Mouse (Mus musculus): Measurements from ENCODE around the gene Prkcsh. TPM values are rescaled to one million over a fixed set of nuclear protein-coding genes. Genes with fewer than 3 reads are reported as not detected.
A peak's percentile ranks its signal among the peaks of the same experiment; 100 is the strongest.

Prkcsh gene
- total RNA-seq, 2 experiments from 2014 or later = 24.4 to 27.9 TPM

DNA sequence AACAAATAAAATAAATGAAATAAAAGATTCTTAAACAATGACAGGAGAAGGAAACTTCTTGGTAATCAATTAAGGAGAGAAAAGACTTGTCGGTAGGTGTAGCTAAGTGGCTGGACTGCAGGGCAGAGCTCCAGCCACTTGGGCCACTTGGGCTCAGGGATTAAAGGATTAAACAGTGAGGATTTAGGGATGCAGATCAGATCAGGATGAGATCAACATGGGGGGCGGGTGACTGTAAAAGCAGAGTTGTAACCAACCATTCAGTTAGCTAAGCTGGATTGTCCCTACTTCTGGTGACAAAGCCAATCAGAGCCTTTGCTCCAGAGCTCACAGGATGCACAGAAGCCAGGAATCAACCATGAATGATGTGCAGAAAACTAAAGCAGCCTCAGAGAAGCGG, 18.7 kb upstream of the Prkcsh start:
- DNase-seq (ENCODE audit: low spot score) = no peak

GRCm38 (mm10) chr9:21987592-21988342, 14.8 kb upstream of the Prkcsh start:
- no peak for DNase-seq (ENCODE audit: low spot score)

- DNase-seq (ENCODE audit: low spot score) = no peak
Measured at GRCm38 (mm10) chr9:21988421-21989101, 14.0 kb upstream of the Prkcsh start.

GRCm38 (mm10) chr9:21989230-21990110, 13.1 kb upstream of the Prkcsh start, which contains the start of gene Rgl3:
Gene Rgl3, minus strand, starts transcription at chr9:21989446.
- peak; percentile 39 for DNase-seq (ENCODE audit: low spot score)

GRCm38 (mm10) chr9:21992227-21992626, 10.4 kb upstream of the Prkcsh start:
- no peak for DNase-seq (ENCODE audit: low spot score)

DNA sequence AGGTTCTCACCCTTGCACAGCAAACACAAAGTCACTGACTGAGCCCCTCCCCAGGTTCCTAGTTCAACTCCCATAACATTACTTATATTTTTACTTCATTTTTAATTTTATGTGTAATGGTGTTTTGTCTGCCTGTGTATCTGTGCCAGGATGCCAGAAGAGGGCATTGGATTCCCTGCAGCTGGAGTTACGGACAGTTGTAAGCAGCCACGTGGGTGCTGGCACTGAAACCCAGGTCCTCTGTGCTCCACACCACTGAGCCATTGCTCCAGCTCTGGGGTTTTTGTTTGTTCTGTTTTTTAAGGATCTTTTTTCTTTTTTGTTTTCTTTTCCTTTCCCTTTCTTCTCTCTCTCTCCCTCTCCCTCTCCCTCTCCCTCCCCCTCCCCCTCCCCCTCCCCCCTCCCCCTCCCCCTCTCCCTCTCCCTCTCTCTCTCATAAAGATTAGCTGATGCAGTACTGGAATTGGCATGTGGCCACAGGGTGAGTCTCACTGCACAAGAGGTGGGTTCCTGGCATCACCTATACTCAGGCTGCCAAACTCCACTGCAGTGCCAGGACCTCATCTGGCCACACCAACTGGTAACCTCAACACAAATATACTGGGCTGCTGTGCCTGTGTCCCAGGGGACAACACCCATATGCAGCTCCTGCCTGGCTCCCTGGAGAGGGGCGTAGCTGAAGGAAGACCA, 6.3 kb upstream of the Prkcsh start:
- DNase-seq (ENCODE audit: low spot score) = no peak

DNA sequence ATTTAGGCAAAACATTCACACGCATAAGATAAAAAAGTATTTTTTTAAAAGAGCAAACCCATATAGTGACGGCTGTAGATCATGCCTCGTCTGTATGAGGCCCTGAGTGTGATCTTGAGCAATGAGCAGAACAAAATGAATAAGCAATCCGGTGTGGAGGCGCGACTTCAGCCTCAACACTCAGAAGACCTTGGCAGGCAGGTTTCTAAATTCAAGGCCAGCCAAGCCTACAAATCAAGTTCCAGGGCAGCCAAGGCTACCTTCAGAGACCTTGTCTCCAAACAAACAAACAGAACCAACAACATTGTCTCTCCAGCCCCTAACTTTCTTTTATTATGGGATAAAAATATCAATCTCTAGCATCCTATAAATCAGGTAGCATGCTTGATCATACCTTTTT, 2.3 kb upstream of the Prkcsh start:
- no peak for DNase-seq (ENCODE audit: low spot score)

DNA sequence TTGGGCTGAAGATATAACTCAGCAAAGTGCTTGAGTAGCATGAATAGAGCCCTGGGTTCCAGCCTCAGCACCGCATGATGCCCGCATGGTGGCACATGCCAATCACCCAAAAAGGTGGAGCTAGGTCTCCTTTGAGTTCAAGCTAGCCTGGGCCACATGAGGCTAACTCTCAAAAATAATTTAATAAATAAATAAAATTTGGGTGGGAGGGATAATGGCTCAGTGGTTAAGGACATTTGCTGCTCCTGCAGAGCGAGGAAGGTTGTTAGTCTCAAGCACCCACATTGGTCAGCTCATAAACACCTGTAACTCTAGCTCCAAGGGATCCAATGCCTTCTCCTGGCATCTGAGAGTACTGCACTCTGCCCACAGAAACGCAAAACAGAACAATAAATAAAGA, 973 bp upstream of the Prkcsh start:
- DNase-seq (ENCODE audit: low spot score) = no peak

GRCm38 (mm10) chr9:22003163-22003554, 553 bp downstream of the Prkcsh start:
- no peak for DNase-seq (ENCODE audit: low spot score)

GRCm38 (mm10) chr9:22004546-22004945, 1.9 kb downstream of the Prkcsh start:
- no peak for DNase-seq (ENCODE audit: low spot score)

- no peak for DNase-seq (ENCODE audit: low spot score)
Measured at GRCm38 (mm10) chr9:22011055-22011454, 8.4 kb downstream of the Prkcsh start.

DNA sequence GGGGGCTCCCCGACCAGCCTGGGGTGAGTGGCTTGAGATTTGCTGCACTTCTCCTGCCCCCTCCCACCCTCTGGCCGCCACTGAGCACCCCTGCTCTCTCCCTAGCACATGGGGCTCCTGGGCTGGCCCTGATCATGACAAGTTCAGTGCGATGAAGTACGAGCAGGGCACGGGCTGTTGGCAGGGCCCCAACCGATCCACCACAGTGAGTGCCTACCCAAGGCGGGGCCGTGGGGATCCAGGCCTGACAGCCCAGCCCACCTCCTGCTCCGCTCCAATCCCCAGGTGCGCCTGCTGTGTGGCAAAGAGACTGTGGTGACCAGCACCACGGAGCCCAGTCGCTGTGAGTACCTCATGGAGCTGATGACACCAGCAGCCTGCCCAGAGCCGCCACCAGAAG, 10.1 kb downstream of the Prkcsh start:
- no peak for DNase-seq (ENCODE audit: low spot score)

GRCm38 (mm10) chr9:22016245-22016644, 13.6 kb downstream of the Prkcsh start:
- DNase-seq (ENCODE audit: low spot score) = no peak

DNA sequence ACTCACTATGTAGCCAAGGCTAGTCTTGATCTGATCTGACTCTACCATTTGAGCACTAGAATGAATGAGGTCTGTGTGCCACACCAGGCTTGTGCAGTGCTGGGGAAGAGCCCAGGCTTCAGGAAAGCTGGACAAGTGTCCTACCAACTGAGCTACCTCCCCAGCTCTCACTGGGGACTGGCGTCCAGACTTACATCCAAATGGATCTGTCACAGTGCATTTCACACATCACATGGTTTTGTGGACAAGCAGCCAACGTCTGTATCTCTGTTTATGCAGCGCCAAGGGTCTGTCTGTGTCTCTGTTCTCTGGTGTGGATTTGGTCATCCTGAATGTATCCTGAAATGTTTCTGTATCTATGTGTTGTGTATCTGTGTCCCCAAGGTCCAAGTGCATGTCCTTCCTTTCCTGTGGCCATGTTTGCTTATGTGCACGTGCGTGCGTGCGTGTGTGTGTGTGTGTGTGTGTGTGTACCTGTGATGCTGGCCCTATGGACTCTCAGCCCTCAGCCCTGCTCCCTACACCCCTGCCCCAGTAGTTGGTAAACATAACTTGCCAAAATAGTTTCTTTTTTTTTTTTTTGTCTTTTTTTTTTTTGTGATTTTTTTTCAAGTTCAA, 14.7 kb downstream of the Prkcsh start:
- DNase-seq (ENCODE audit: low spot score) = no peak

- DNase-seq (ENCODE audit: low spot score) = no peak
Measured at GRCm38 (mm10) chr9:22024592-22024991, 22.0 kb downstream of the Prkcsh start.

DNA sequence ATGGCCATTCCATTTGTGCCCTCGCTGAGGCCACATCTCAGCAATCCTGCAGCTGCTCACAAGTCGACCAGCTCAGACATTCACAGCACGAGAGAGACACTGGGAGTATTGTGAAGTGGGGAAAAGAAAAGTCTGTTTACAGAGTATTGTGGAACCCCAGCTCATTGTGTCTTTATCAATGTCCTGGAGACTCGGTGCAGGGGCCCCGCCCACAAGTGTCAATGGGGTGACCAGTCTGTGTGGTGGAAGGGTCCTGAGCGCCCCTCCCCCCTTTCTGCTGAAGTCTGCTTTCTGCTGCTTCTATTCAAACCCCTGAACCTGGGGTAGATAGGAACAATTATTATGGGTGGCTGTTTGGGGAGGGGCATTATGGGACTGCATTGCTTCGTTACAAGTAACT, 25.9 kb downstream of the Prkcsh start:
- DNase-seq (ENCODE audit: low spot score) = no peak

DNA sequence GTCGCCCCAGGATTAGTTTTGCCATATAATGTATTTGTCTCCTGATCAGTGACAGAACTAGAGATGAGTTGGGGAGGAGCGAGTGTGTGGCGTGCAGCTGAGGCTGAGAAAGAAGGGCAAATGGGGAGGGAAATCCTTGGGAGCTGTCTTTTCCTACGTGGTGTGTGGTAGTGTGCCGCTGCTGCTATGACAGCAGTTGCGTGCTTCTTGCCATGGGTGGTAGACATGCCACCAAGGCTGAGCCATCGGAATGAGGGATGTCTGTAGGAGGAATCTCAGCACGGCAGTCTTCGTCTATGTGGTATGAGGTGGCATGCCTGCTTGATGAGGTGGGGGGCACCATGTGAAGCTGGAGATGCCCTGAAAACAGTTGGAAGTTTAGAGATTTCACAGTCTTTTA, 27.8 kb downstream of the Prkcsh start:
- no peak for DNase-seq (ENCODE audit: low spot score)

GRCm38 (mm10) chr9:22035300-22036044, 32.9 kb downstream of the Prkcsh start:
- DNase-seq (ENCODE audit: low spot score) = no peak

DNA sequence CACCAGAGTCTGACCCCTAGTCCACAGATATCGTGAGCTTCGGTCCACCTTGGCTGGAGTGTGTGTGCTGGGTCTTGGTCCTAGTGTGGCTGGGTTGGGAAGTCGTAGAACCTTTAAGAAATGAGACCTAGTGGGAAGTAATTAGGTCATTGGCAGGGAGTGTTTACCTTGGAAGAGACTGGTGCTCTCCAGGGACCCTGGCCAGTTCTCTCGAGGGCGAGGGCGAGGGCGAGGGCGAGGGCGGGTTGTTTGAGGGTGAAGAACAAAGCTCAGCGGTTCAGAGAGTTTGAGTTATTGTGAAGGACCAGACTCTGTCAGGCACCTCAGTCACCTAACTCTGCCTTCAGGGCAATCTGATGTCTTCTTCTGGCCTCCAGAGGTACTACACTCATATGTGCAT, 35.2 kb downstream of the Prkcsh start:
- DNase-seq (ENCODE audit: low spot score) = no peak

GRCm38 (mm10) chr9:22041832-22042231, 39.2 kb downstream of the Prkcsh start:
- no peak for DNase-seq (ENCODE audit: low spot score)

Measured in gastrocnemius, adult 18-20 months (tissue).